Mouse (Mus musculus) left cerebral cortex, postnatal 14 days (tissue): ENCODE measurements at regions not wholly inside any gene's neighbourhood (a gene's known extent, or its start where the extent isn't known, plus 50 kb on each side); places are given as distances from the start of the nearest gene placed in this dataset.

ENCODE experiments used
- DNase-seq, 2 experiments: peaks; one replicate each; pipeline ENCODE4 v3.0.0; 2021 to 2022; ENCODE audit warnings: low spot score in 2 of 2, mixed read lengths in 1 of 2
- intact Hi-C: fragments of 180-260 bp; cut with DNase I; formaldehyde crosslinking; loops from one replicate; pipeline ENCODE4 v1.15.1; 2025

- intact Hi-C loops: no loop called here
- no peak for DNase-seq
Observed at GRCm38 (mm10) chr7:121589088-121589605, 117.9 kb downstream of the Usp31 start.

GRCm38 (mm10) chr7:121587713-121588112, 119.3 kb downstream of the Usp31 start:
- intact Hi-C loops: no loop called here
- DNase-seq: no peak

DNA sequence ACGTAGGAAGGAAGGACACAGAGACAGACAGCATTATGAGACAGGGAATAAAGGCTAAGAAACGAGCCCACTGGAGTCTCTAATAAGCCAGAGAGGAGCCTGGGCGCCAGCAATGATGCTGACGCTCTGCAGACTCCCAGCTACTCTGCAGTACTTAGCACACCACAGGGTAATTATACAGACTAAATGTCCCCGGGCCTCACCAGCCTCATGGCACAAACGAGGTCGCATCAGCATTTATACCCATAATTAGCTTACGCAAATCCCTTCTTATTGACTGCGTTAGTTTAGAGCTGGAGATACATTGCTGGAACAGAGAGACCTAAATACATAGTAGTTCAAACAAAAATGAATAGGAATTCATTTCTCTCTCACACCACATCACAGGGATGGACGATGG, 121.3 kb downstream of the Usp31 start:
- DNase-seq: no peak
- intact Hi-C loops: no loop called here

- intact Hi-C loops: loop anchor here (5.0 kb wide), 1 partner anchor 63 kb away; no protein-coding TSS in a partner anchor
- DNase-seq: no peak
Observed at GRCm38 (mm10) chr7:121579497-121579896, 127.6 kb downstream of the Usp31 start.

GRCm38 (mm10) chr7:121572681-121573335, 134.2 kb downstream of the Usp31 start:
- intact Hi-C loops: no loop called here
- DNase-seq: no peak

GRCm38 (mm10) chr7:121571741-121572140, 135.3 kb downstream of the Usp31 start:
- no peak for DNase-seq
- intact Hi-C loops: no loop called here

- DNase-seq: peak in 1 of 2 experiments; percentile 23
- intact Hi-C loops: no loop called here
Observed at GRCm38 (mm10) chr7:121571292-121571691, 135.8 kb downstream of the Usp31 start.

GRCm38 (mm10) chr7:121569248-121569647, 137.8 kb downstream of the Usp31 start:
- no peak for DNase-seq
- intact Hi-C loops: no loop called here

- DNase-seq: peak in 1 of 2 experiments; percentile 52
- intact Hi-C loops: no loop called here
Observed at GRCm38 (mm10) chr7:121568064-121568463, 139.0 kb downstream of the Usp31 start.

DNA sequence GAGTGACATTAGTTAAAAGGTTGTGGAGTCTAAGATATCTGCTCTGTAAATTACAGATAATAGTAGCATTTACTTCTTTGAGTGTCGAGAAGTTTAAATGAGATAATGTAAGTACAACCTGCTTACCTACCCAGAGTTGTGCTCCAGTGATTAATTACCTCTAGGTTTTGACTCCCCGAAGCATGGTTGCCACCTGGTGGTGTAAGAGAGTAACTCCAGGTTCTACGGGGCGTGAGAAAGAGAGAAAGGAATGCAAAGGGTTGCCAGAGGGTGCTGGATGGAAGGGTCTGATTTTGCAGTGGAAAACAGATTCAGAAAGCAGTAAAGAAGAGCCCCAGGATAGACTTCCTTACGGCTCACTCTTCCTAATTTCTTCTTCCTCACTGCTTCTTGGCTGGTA, 143.5 kb downstream of the Usp31 start:
- intact Hi-C loops: loop anchor here (1.0 kb wide), 2 partner anchors 78 to 171 kb away; no protein-coding TSS in a partner anchor

DNA sequence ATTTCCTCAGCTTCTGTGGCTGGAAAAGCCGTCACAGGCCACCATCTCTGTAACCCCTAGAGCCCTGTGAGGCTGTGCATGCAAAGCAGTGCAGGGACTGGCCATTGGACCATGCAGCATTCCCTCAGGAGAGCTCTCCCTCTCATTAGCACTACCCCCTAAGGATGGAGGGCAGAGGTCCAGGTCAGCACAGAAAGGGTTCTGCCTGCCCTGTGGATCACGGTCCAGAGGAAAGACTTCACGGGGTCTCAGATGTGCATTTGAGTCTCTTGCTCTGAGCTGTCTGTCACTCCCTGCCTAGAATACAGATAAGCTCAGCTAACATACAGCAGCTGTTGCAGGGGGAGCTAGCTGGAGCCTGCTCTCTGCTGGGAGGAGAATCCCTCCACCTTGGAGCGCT, 151.6 kb downstream of the Usp31 start:
- intact Hi-C loops: loop anchor here (10.0 kb wide), 1 partner anchor 401 kb away; no protein-coding TSS in a partner anchor
- no peak for DNase-seq

More for the DNA sequence above, 143.5 kb downstream of the Usp31 start:
- peak; percentile 57 to 72 for DNase-seq
